In genomic region chr7:133959200-133959599, GRCm38 (mm10) we compare ENCODE assay signal across 9 mouse cellular contexts.
DNase-seq lines count a peak whose midpoint lies in the region; ATAC-seq and TF ChIP-seq lines count a peak whose summit lies in the region.
"Had no signal": no experiment of that assay in that cellular context is flagged by ENCODE, and none has a peak within 500 bp of the region (broad histone marks: within the 10 kb centered on the region; RNA-seq: fewer than 3 reads in every experiment).

No protein-coding gene starts in this region.

- H3K4me3 ChIP-seq in forebrain, postnatal 0 days (ENCODE audit: low read depth, low read length), result no peak overlapping the region
- no peak overlapping the region for H3K4me3 ChIP-seq in forebrain, embryonic 12.5 days (replicated peaks)
- H3K4me3 ChIP-seq: embryonic facial prominence, embryonic 12.5 days had no signal

- H3K4me1 ChIP-seq in forebrain, postnatal 0 days (ENCODE audit: insufficient read depth), result no peaks in the 10 kb centered on the region
- no peaks in the 10 kb centered on the region for H3K4me1 ChIP-seq in forebrain, embryonic 12.5 days
- H3K4me1 ChIP-seq: embryonic facial prominence, embryonic 12.5 days had no signal

- no peaks in the 10 kb centered on the region for H3K27me3 ChIP-seq in forebrain, postnatal 0 days (ENCODE audit: insufficient read depth, low read length)
- H3K27me3 ChIP-seq in forebrain, embryonic 12.5 days, result no peaks in the 10 kb centered on the region
- H3K27me3 ChIP-seq: embryonic facial prominence, embryonic 12.5 days had no signal

- no peak; the same call in 1 of the 2 replicates for ATAC-seq in forebrain, postnatal 0 days
- ATAC-seq in forebrain, embryonic 12.5 days (ENCODE audit: low FRiP score), result no peak
- no peak for ATAC-seq in activated CD4-positive, CD25-positive, alpha-beta regulatory T cell, adult 4 months

- H3K9ac ChIP-seq in forebrain, postnatal 0 days, result no peak overlapping the region
- H3K9ac ChIP-seq in forebrain, embryonic 12.5 days, result no peak overlapping the region
- H3K9ac ChIP-seq: embryonic facial prominence, embryonic 12.5 days had no signal

- DNase-seq in forebrain, postnatal 0 days, result peak; percentile 13
- DNase-seq in right cerebral cortex, adult 18-20 months, result peak; percentile 24
- no peak for DNase-seq in right cerebral cortex, postnatal 14 days
- peak; percentile 58 for DNase-seq in kidney, postnatal 10 days
- peak; percentile 14 for DNase-seq in lung, postnatal 25 days (ENCODE audit: low spot score)
- DNase-seq in gastrocnemius, postnatal 4 days (ENCODE audit: low spot score in 2 of 2), result no peak

- TF ChIP-seq CTCF in forebrain, postnatal 0 days (IDR thresholded peaks at IDR 0.05; ENCODE audit: low read depth), result peak; percentile 55; the same call in 1 of the 2 replicates

- H3K4me2 ChIP-seq in forebrain, postnatal 0 days (ENCODE audit: low read depth), result no peak overlapping the region
- H3K4me2 ChIP-seq in forebrain, embryonic 12.5 days, result no peak overlapping the region
- H3K4me2 ChIP-seq: embryonic facial prominence, embryonic 12.5 days had no signal

- H3K27ac ChIP-seq in forebrain, postnatal 0 days (ENCODE audit: low read depth, low read length), result no peak overlapping the region
- no peak overlapping the region for H3K27ac ChIP-seq in forebrain, embryonic 12.5 days
- H3K27ac ChIP-seq: embryonic facial prominence, embryonic 12.5 days had no signal

- H3K36me3 ChIP-seq in forebrain, postnatal 0 days (ENCODE audit: insufficient read depth), result no peaks in the 10 kb centered on the region
- no peaks in the 10 kb centered on the region for H3K36me3 ChIP-seq in forebrain, embryonic 12.5 days (replicated peaks)
- H3K36me3 ChIP-seq: embryonic facial prominence, embryonic 12.5 days had no signal

- no peaks in the 10 kb centered on the region for H3K9me3 ChIP-seq in forebrain, postnatal 0 days (ENCODE audit: low read length)
- no peaks in the 10 kb centered on the region for H3K9me3 ChIP-seq in forebrain, embryonic 12.5 days
- H3K9me3 ChIP-seq: embryonic facial prominence, embryonic 12.5 days had no signal

- WGBS in forebrain, postnatal 0 days, result 72% methylated on average over 4 of the region's 4 CpGs
- 71% methylated on average over 4 of the region's 4 CpGs for WGBS in forebrain, embryonic 12.5 days

Comparison
In these comparisons a context has a peak if more than half of its experiments do, and no peak if none do; other contexts are left out.
1. DNase-seq: peak in forebrain, postnatal 0 days (single experiment), right cerebral cortex, adult 18-20 months (single experiment), kidney, postnatal 10 days (single experiment) and lung, postnatal 25 days (single experiment); none in right cerebral cortex, postnatal 14 days (single experiment) and gastrocnemius, postnatal 4 days (0 of 2).